Mouse (Mus musculus): Measurements from ENCODE around the gene Klk1b4. TPM values are rescaled to one million over a fixed set of nuclear protein-coding genes. Genes with fewer than 3 reads are reported as not detected.

The Klk1b4 gene
- polyA plus RNA-seq, 1 experiment = not detected

DNA sequence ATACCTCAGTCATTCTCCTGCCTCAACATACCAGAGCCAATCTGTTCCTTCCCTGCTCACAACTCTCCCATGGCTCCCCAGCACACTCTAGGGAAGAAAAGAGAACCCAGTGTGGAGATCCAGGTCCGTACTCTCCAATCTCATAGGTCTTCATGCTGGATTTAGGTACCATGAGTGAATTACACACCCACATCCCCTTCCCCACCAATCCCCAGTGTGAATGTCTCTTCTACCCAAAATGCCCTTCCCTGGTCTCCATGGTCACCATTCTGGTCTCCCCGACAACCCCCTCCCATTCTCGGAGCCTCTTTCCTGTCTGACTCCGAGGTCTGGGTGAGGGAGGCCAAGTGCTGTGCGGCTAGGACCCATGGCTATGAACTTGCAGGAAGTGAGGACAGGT lies 53.9 kb downstream of the Klk1b4 start, which contains the start of gene Gm15517:
Gm15517 (plus strand) TSS at position 301 of the 400 bp plus-strand sequence.
- no peaks in the 10 kb centered on the region for H3K4me1 ChIP-seq (ENCODE audit: control insufficient read depth, insufficient read depth, low read length)
- 41% methylated on average over 5 of the region's 5 CpGs for WGBS
- H3K4me3 ChIP-seq (replicated peaks; ENCODE audit: insufficient read depth, low read depth, low read length) = no peak within 1 kb of the TSS
- TF ChIP-seq CTCF (IDR thresholded peaks at IDR 0.05; ENCODE audit: borderline replicate concordance, insufficient read depth, low read depth, low read length) = no peak
- TF ChIP-seq POLR2A (IDR thresholded peaks at IDR 0.05; ENCODE audit: borderline replicate concordance, insufficient read depth, low read length) = no peak
- H3K27ac ChIP-seq (ENCODE audit: insufficient read depth, low read length) = no peak within 1 kb of the TSS
- DNase-seq = no peak
- no peaks in the 10 kb centered on the region for H3K27me3 ChIP-seq (ENCODE audit: control insufficient read depth, insufficient read depth, low read length)

Other genes with a start within 250 kb of the Klk1b4 start
- not detected in 2 replicates for gene Klk1b1, start 240.7 kb upstream of the Klk1b4 start, polyA plus RNA-seq (2012; rRNA removed)
- 0.13 and 0.25 TPM in 2 replicates for gene Klk1b9, start 231.4 kb upstream of the Klk1b4 start, polyA plus RNA-seq (2012; rRNA removed)
- not detected in 2 replicates for gene Klk1b11, start 211.6 kb upstream of the Klk1b4 start, polyA plus RNA-seq (2012; rRNA removed)
- not detected in 2 replicates for gene Klk1b26, start 195.3 kb upstream of the Klk1b4 start, polyA plus RNA-seq (2012; rRNA removed)
- 0.38 and 0.51 TPM in 2 replicates for gene Klk1b27, start 155.1 kb upstream of the Klk1b4 start, polyA plus RNA-seq (2012; rRNA removed)
- not detected in 2 replicates for gene Klk1b21, start 105.1 kb upstream of the Klk1b4 start, polyA plus RNA-seq (2012; rRNA removed)
- not detected in 2 replicates for gene Klk1b22, start 94.8 kb upstream of the Klk1b4 start, polyA plus RNA-seq (2012; rRNA removed)
- gene Klk1b16, start 70.7 kb upstream of the Klk1b4 start, polyA plus RNA-seq (2012; rRNA removed) = not detected in 2 replicates
- 0.29 and 0.38 TPM in 2 replicates for gene Klk1b24, start 19.2 kb upstream of the Klk1b4 start, polyA plus RNA-seq (2012; rRNA removed)
- not detected in 2 replicates for gene Klk1b3, start 9.2 kb upstream of the Klk1b4 start, polyA plus RNA-seq (2012; rRNA removed)
- gene Klk1b5, start 8.5 kb downstream of the Klk1b4 start, polyA plus RNA-seq (2012; rRNA removed) = not detected in 2 replicates
- gene Klk1, start 17.9 kb downstream of the Klk1b4 start, polyA plus RNA-seq (2012; rRNA removed) = 0.20 and 0.36 TPM in 2 replicates
- not detected in 2 replicates for gene Gm36864, start 28.7 kb downstream of the Klk1b4 start, polyA plus RNA-seq (2012; rRNA removed)
- 2.2 and 2.9 TPM in 2 replicates for gene 1700028J19Rik, start 39.3 kb downstream of the Klk1b4 start, polyA plus RNA-seq (2012; rRNA removed)
- 98.8 and 111 TPM in 2 replicates for gene 2410002F23Rik, start 39.3 kb downstream of the Klk1b4 start, polyA plus RNA-seq (2012; rRNA removed)
- gene Acp4, start 49.9 kb downstream of the Klk1b4 start, polyA plus RNA-seq (2012; rRNA removed) = not detected in 2 replicates
- gene Gm15517, start 54.0 kb downstream of the Klk1b4 start, polyA plus RNA-seq (2012; rRNA removed) = not detected in 2 replicates
- 2.4 and 3.0 TPM in 2 replicates for gene Clec11a, start 99.5 kb downstream of the Klk1b4 start, polyA plus RNA-seq (2012; rRNA removed)
- gene Shank1, start 102.8 kb downstream of the Klk1b4 start, polyA plus RNA-seq (2012; rRNA removed) = 51.4 and 60.7 TPM in 2 replicates
- 125 and 130 TPM in 2 replicates for gene Syt3, start 176.7 kb downstream of the Klk1b4 start, polyA plus RNA-seq (2012; rRNA removed)
- 3.1 and 3.8 TPM in 2 replicates for gene 1700008O03Rik, start 178.4 kb downstream of the Klk1b4 start, polyA plus RNA-seq (2012; rRNA removed)
- 190 and 214 TPM in 2 replicates for gene Lrrc4b, start 221.6 kb downstream of the Klk1b4 start, polyA plus RNA-seq (2012; rRNA removed)